Mouse (Mus musculus): ENCODE results near the gene Stum. TPM values are rescaled to one million over a fixed set of nuclear protein-coding genes. Genes with fewer than 3 reads are reported as not detected.
A peak's percentile ranks its signal among the peaks of the same experiment; 100 is the strongest.

Gene Stum
- total and polyA plus RNA-seq, 2 experiments: 0.09 to 0.22 TPM

DNA sequence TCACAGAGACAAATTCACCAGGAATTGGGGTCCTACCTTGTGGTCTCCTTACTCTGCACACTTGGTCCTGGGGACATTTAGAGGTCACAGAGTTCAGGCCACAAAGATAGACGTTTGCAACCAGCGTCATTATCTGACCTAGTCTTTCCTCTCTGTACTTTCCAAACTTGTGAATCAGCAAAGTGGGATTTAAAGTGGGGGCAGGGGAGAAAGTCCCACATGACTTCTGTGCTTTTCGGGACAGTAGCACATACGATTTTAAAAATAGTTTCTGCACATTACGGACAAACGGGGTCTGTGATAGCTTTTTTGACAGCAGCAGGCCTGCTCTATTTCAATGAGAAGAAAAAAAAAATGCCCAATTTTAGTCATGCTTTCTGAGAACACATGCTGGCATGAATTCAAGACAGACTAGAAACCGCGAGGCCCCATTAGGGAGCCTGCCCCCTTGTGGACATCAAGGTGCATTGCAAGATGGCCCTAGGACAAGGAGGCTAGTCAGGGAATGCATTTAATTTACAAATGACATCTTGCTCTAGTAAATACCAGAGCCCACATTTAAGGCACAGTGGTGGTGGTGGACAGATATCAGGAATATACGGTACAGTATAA, 55.1 kb downstream of the Stum start:
- H3K79me2 ChIP-seq (ENCODE audit: control insufficient read depth, insufficient read depth, low read length): no peaks in the 10 kb centered on the region
- no peaks in the 10 kb centered on the region for H3K27me3 ChIP-seq (ENCODE audit: control insufficient read depth, insufficient read depth, low read length)
- H3K9ac ChIP-seq (ENCODE audit: low read depth, low read length): no peak overlapping the region
- no peak overlapping the region for H3K27ac ChIP-seq (replicated peaks; ENCODE audit: insufficient read depth, low read depth, low read length)
- no peaks in the 10 kb centered on the region for H3K36me3 ChIP-seq (ENCODE audit: control insufficient read depth, insufficient read depth, low read length)
- peak; percentile 90 for TF ChIP-seq CTCF (IDR thresholded peaks at IDR 0.05; ENCODE audit: low read depth, low read length)
- TF ChIP-seq POLR2A (IDR thresholded peaks at IDR 0.05; ENCODE audit: extremely low read depth, insufficient read depth, low read length): no peak
- no peak overlapping the region for H3K4me3 ChIP-seq (ENCODE audit: insufficient read depth, low read depth, low read length)
- 29% methylated on average over 9 of the region's 9 CpGs for WGBS
- no peaks in the 10 kb centered on the region for H3K4me1 ChIP-seq (ENCODE audit: control insufficient read depth, insufficient read depth, low read length)
- DNase-seq (ENCODE audit: extremely low read depth, low read depth, low spot score): peak; percentile 42

DNA sequence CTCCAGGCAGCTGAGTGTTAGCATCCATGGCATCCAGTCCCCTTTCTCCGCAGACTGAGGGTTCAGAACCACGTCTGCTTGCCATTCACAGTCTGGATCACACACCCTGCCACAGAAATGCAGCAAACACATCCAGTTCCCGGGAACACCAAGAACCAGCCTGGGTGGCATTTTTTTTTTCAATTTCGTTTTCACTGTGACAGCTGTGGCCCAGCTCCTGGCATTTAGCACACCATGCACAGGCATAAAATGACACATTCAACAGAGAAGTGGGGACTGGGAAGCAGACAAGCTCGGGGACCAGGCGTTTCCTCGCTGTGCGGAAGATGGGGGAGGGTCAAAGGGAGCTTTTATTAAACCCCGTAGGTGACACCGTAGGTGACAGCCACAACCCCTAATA, 55.6 kb downstream of the Stum start:
- no peak overlapping the region for H3K9ac ChIP-seq (ENCODE audit: low read depth, low read length)
- H3K4me1 ChIP-seq (ENCODE audit: control insufficient read depth, insufficient read depth, low read length): no peaks in the 10 kb centered on the region
- no peaks in the 10 kb centered on the region for H3K27me3 ChIP-seq (ENCODE audit: control insufficient read depth, insufficient read depth, low read length)
- WGBS: 68% methylated on average over 10 of the region's 10 CpGs
- H3K79me2 ChIP-seq (ENCODE audit: control insufficient read depth, insufficient read depth, low read length): no peaks in the 10 kb centered on the region
- H3K27ac ChIP-seq (replicated peaks; ENCODE audit: insufficient read depth, low read depth, low read length): no peak overlapping the region
- H3K36me3 ChIP-seq (ENCODE audit: control insufficient read depth, insufficient read depth, low read length): no peaks in the 10 kb centered on the region
- H3K4me3 ChIP-seq (ENCODE audit: insufficient read depth, low read depth, low read length): no peak overlapping the region
- DNase-seq (ENCODE audit: extremely low read depth, low read depth, low spot score): no peak
- TF ChIP-seq POLR2A (IDR thresholded peaks at IDR 0.05; ENCODE audit: extremely low read depth, insufficient read depth, low read length) (no peak), CTCF (IDR thresholded peaks at IDR 0.05; ENCODE audit: low read depth, low read length) (no peak)

DNA sequence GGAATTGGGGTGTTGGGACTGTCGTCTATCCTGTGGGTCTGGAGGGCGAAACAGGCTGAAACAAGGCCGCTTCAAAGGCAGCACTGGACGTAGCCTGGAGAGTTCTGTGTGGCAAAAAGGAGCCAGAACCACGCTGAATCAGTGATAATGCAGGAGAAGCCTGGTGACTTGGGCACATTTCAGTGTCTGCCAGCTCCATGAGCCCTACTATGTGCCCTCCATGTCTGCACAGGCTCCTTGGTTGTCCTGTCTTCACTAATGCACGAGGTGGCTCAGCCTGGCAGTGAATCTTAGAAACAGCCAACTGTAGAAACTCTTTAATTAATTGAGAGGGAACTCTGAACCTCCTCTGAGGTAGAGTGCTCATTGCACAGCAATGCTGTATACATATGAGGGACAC, 56.9 kb downstream of the Stum start:
- WGBS: 75% methylated on average over 6 of the region's 6 CpGs

DNA sequence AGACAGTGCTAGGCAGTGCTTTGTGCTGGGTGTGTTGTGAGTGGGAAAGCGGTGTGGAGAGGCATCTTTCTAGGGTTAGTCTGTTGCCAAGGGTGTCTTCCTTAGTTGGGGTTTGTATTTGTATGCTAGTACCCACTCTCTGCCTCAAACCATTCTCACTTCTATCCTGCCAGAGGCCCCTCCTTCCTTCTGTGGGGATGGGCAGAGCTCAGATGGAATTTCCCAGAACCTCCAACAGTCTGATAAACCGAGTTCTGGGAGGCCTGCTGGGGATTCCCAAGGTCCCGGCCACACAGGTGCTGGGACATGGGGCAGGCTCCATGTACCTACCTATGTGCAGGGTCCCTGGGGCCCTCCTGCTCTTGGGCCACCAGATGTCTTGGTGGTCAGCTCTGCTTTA, 59.4 kb downstream of the Stum start:
- Histone ChIP-seq H3K4me1 (ENCODE audit: control insufficient read depth, insufficient read depth, low read length) (peaks cover 6% of the 10 kb centered on the region), H3K27me3 (ENCODE audit: control insufficient read depth, insufficient read depth, low read length) (no peaks in the 10 kb centered on the region), H3K9ac (ENCODE audit: low read depth, low read length) (no peak overlapping the region), H3K27ac (replicated peaks; ENCODE audit: insufficient read depth, low read depth, low read length) (no peak overlapping the region), H3K79me2 (ENCODE audit: control insufficient read depth, insufficient read depth, low read length) (no peaks in the 10 kb centered on the region), H3K36me3 (ENCODE audit: control insufficient read depth, insufficient read depth, low read length) (no peaks in the 10 kb centered on the region), H3K4me3 (ENCODE audit: insufficient read depth, low read depth, low read length) (no peak overlapping the region)
- 88% methylated on average over 3 of the region's 3 CpGs for WGBS
- no peak for DNase-seq (ENCODE audit: extremely low read depth, low read depth, low spot score)
- TF ChIP-seq POLR2A (IDR thresholded peaks at IDR 0.05; ENCODE audit: extremely low read depth, insufficient read depth, low read length) (no peak), CTCF (IDR thresholded peaks at IDR 0.05; ENCODE audit: low read depth, low read length) (no peak)

More for the DNA sequence above, 56.9 kb downstream of the Stum start:
- Histone ChIP-seq H3K79me2 (ENCODE audit: control insufficient read depth, insufficient read depth, low read length) (no peaks in the 10 kb centered on the region), H3K27ac (replicated peaks; ENCODE audit: insufficient read depth, low read depth, low read length) (no peak overlapping the region), H3K4me3 (ENCODE audit: insufficient read depth, low read depth, low read length) (no peak overlapping the region), H3K36me3 (ENCODE audit: control insufficient read depth, insufficient read depth, low read length) (no peaks in the 10 kb centered on the region), H3K27me3 (ENCODE audit: control insufficient read depth, insufficient read depth, low read length) (no peaks in the 10 kb centered on the region), H3K9ac (ENCODE audit: low read depth, low read length) (no peak overlapping the region), H3K4me1 (ENCODE audit: control insufficient read depth, insufficient read depth, low read length) (peaks cover 3% of the 10 kb centered on the region)
- DNase-seq (ENCODE audit: extremely low read depth, low read depth, low spot score): no peak
- TF ChIP-seq POLR2A (IDR thresholded peaks at IDR 0.05; ENCODE audit: extremely low read depth, insufficient read depth, low read length) (no peak), CTCF (IDR thresholded peaks at IDR 0.05; ENCODE audit: low read depth, low read length) (no peak)

DNA sequence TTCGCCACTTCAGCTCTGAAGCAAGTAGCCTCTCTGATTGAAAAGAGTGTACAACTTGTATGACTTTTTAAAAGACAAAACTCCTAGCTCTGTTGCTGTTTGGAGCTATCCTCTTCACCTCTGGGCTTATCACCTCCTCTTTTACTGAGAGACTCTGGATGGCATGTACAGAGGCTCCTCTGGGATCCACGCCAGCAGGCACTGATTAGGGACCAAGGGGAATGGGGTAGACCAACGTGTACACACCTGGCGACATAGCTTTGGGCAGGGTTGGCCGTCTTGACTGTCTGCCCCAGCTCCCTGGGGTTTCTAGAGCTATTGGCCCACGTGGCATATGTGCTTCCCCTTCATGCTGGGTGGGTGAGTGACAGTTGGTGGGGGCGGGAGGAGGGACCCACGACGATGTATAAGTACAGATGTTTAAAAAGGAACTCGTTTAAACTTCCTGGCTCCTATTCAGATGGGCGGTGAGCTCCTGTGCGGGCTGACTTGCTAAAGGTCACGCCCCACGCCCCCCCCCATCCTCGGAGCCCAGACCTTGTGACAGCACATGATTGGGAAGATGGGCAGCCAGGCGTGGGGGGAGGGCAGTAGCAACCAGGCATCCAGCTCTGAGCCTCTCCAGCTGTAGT, 60.2 kb downstream of the Stum start:
- Histone ChIP-seq H3K27me3 (ENCODE audit: control insufficient read depth, insufficient read depth, low read length) (no peaks in the 10 kb centered on the region), H3K4me1 (ENCODE audit: control insufficient read depth, insufficient read depth, low read length) (peaks cover 6% of the 10 kb centered on the region), H3K27ac (replicated peaks; ENCODE audit: insufficient read depth, low read depth, low read length) (no peak overlapping the region), H3K4me3 (ENCODE audit: insufficient read depth, low read depth, low read length) (no peak overlapping the region), H3K9ac (ENCODE audit: low read depth, low read length) (no peak overlapping the region), H3K79me2 (ENCODE audit: control insufficient read depth, insufficient read depth, low read length) (no peaks in the 10 kb centered on the region), H3K36me3 (ENCODE audit: control insufficient read depth, insufficient read depth, low read length) (no peaks in the 10 kb centered on the region)
- DNase-seq (ENCODE audit: extremely low read depth, low read depth, low spot score): no peak
- no peak for TF ChIP-seq CTCF (IDR thresholded peaks at IDR 0.05; ENCODE audit: low read depth, low read length)
- no peak for TF ChIP-seq POLR2A (IDR thresholded peaks at IDR 0.05; ENCODE audit: extremely low read depth, insufficient read depth, low read length)
- 52% methylated on average over 16 of the region's 16 CpGs for WGBS
